Mouse (Mus musculus) heart, embryonic 10.5 days (tissue): Measurements from ENCODE around the gene Hoxd13. TPM values are rescaled to one million over a fixed set of nuclear protein-coding genes. Genes with fewer than 3 reads are reported as not detected.
A peak's percentile ranks its signal among the peaks of the same experiment; 100 is the strongest.

Source experiments
- DNase-seq: peaks from one replicate; pipeline ENCODE4 v3.0.0-alpha.2; 2017; ENCODE audit warnings: low spot score
- H3K27ac ChIP-seq: fragments of 300-500 bp; sonication (generic); 2 replicates; pipeline ENCODE4 v1.5.1; 2016; ENCODE audit warnings: mild to moderate bottlenecking
- H3K27me3 ChIP-seq: fragments of 300-500 bp; sonication (generic); 2 replicates; pipeline ENCODE4 v1.6.1; 2016; ENCODE audit warnings: mild to moderate bottlenecking; ENCODE audit not compliant: poor library complexity, insufficient read depth, severe bottlenecking
- H3K36me3 ChIP-seq: fragments of 300-500 bp; sonication (generic); 2 replicates; pipeline ENCODE4 v1.6.1; 2016; ENCODE audit warnings: mild to moderate bottlenecking, moderate library complexity
- H3K4me1 ChIP-seq: fragments of 300-500 bp; sonication (generic); 2 replicates; pipeline ENCODE4 v1.6.1; 2016; ENCODE audit warnings: mild to moderate bottlenecking
- H3K4me3 ChIP-seq: fragments of 300-500 bp; sonication (generic); 2 replicates; pipeline ENCODE4 v1.5.1; 2016; ENCODE audit warnings: mild to moderate bottlenecking, moderate library complexity
- H3K9me3 ChIP-seq: fragments of 300-500 bp; sonication (generic); 2 replicates; pipeline ENCODE4 v1.6.1; 2016; ENCODE audit warnings: mild to moderate bottlenecking, moderate library complexity
- WGBS: fragments of 180-500 bp; shearing (Covaris S2); methylation state at CpG from one replicate; pipeline ENCODE4 v1.1.7; 2016; 5-methylcytosine and 5-hydroxymethylcytosine counted together
- microRNA-seq: library from miRNA; unstranded; fragments of <30 nt; microRNA quantifications from one replicate; pipeline ENCODE4, GENCODE M21; 2017
- polyA plus RNA-seq: library from polyadenylated mRNA; unstranded; fragments of >200 nt; fragmentation: Nextera tagmentation; extraction: Ambion mirVana; gene quantifications from 2 replicates; pipeline ENCODE4 v1.2.1, GENCODE M21; 2016

The Hoxd13 gene
- polyA plus RNA-seq, 1 experiment from 2014 or later: 0.40 TPM

GRCm38 (mm10) chr2:74714156-74714789 is 46.2 kb downstream of the Hoxd13 start:
- Histone ChIP-seq H3K4me1 (peaks cover 13% of the 10 kb centered on the region), H3K36me3 (no peaks in the 10 kb centered on the region), H3K4me3 (no peak overlapping the region), H3K9me3 (no peaks in the 10 kb centered on the region), H3K27ac (no peak overlapping the region), H3K27me3 (peaks cover 100% of the 10 kb centered on the region)
- 4% methylated on average over 18 of the region's 18 CpGs for WGBS
- DNase-seq: no peak

GRCm38 (mm10) chr2:74714881-74715280 is 46.8 kb downstream of the Hoxd13 start:
- H3K27me3 ChIP-seq: peaks cover 100% of the 10 kb centered on the region
- no peak for DNase-seq

GRCm38 (mm10) chr2:74715504-74716241 is 47.6 kb downstream of the Hoxd13 start:
- WGBS: 2% methylated on average over 26 of the region's 26 CpGs
- Histone ChIP-seq H3K4me3 (peak overlapping the region; percentile 44), H3K4me1 (peaks cover 13% of the 10 kb centered on the region), H3K36me3 (no peaks in the 10 kb centered on the region), H3K27ac (no peak overlapping the region), H3K9me3 (no peaks in the 10 kb centered on the region), H3K27me3 (peaks cover 100% of the 10 kb centered on the region)
- DNase-seq: peak; percentile 91

More at GRCm38 (mm10) chr2:74714881-74715280, 46.8 kb downstream of the Hoxd13 start:
- H3K27ac ChIP-seq: no peak overlapping the region
- no peak overlapping the region for H3K4me3 ChIP-seq
- WGBS: under 1% methylated on average over 14 of the region's 14 CpGs
- no peaks in the 10 kb centered on the region for H3K36me3 ChIP-seq
- H3K4me1 ChIP-seq: peaks cover 13% of the 10 kb centered on the region
- no peaks in the 10 kb centered on the region for H3K9me3 ChIP-seq

DNA sequence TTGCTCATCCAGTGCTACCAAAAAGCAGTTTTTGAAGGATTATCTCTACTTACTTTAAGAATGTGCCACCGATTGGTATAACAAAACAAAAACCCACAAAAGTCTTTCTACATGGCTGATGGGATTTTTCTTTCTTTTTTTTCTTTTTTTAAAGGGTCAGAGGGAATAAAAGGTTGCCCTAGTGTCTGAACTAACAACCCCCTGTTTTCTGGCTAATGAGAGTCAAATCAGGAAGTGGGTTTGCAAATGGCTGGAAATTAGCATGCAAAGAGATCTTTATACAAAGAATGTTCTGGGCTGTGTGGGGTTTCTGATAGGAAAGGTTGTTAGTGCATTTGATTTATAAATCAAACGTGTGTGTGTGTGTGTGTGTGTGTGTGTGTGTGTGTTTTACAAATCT is 52.3 kb downstream of the Hoxd13 start:
- WGBS: 8% methylated on average over 2 of the region's 2 CpGs
- Histone ChIP-seq H3K27me3 (peaks cover 100% of the 10 kb centered on the region), H3K9me3 (no peaks in the 10 kb centered on the region), H3K4me3 (no peak overlapping the region), H3K36me3 (no peaks in the 10 kb centered on the region), H3K27ac (no peak overlapping the region), H3K4me1 (peaks cover 6% of the 10 kb centered on the region; the same call in 1 of the 2 replicates)
- no peak for DNase-seq

- Histone ChIP-seq H3K27me3 (peaks cover 100% of the 10 kb centered on the region), H3K27ac (no peak overlapping the region), H3K9me3 (no peaks in the 10 kb centered on the region), H3K4me3 (no peak overlapping the region), H3K4me1 (peaks cover 4% of the 10 kb centered on the region; the same call in 1 of the 2 replicates), H3K36me3 (no peaks in the 10 kb centered on the region)
- DNase-seq: no peak
- 8% methylated on average over 5 of the region's 5 CpGs for WGBS
Measured at GRCm38 (mm10) chr2:74720955-74721491, 52.9 kb downstream of the Hoxd13 start.

Small RNAs within 50 kb of the gene (microRNA-seq; reads per million reads assigned to microRNA genes)
- gene Gm44463: not detected

Other genes with a start within 250 kb of the Hoxd13 start
- gene Lnpk, start 88.9 kb upstream of the Hoxd13 start, polyA plus RNA-seq: 24.6 and 28.0 TPM in 2 replicates
- gene Evx2, start 8.8 kb upstream of the Hoxd13 start, polyA plus RNA-seq: not detected in 2 replicates
- 1.1 TPM in 1 of 2 replicates, not detected in the other for gene Hoxd12, start 6.7 kb downstream of the Hoxd13 start, polyA plus RNA-seq
- gene Hoxd11, start 11.2 kb downstream of the Hoxd13 start, polyA plus RNA-seq: 0.07 and 2.1 TPM in 2 replicates
- 2.3 TPM in 1 of 2 replicates, not detected in the other for gene Hoxd10, start 23.6 kb downstream of the Hoxd13 start, polyA plus RNA-seq
- 3.0 TPM in 1 of 2 replicates, not detected in the other for gene Hoxd9, start 29.4 kb downstream of the Hoxd13 start, polyA plus RNA-seq
- 0.09 and 1.3 TPM in 2 replicates for gene Hoxd8, start 36.3 kb downstream of the Hoxd13 start, polyA plus RNA-seq
- gene Hoxd3, start 43.6 kb downstream of the Hoxd13 start, polyA plus RNA-seq: 0.73 and 2.9 TPM in 2 replicates
- 0.29 TPM in 1 of 2 replicates, not detected in the other for gene Hoxd4, start 43.6 kb downstream of the Hoxd13 start, polyA plus RNA-seq
- 0.07 and 0.35 TPM in 2 replicates for gene Gm28230, start 58.4 kb downstream of the Hoxd13 start, polyA plus RNA-seq
- gene Hoxd1, start 94.7 kb downstream of the Hoxd13 start, polyA plus RNA-seq: 0.22 and 0.49 TPM in 2 replicates
- gene Mtx2, start 157.5 kb downstream of the Hoxd13 start, polyA plus RNA-seq: 141 and 146 TPM in 2 replicates